19 mouse cellular contexts compared by ENCODE assay signal in the genomic region with DNA sequence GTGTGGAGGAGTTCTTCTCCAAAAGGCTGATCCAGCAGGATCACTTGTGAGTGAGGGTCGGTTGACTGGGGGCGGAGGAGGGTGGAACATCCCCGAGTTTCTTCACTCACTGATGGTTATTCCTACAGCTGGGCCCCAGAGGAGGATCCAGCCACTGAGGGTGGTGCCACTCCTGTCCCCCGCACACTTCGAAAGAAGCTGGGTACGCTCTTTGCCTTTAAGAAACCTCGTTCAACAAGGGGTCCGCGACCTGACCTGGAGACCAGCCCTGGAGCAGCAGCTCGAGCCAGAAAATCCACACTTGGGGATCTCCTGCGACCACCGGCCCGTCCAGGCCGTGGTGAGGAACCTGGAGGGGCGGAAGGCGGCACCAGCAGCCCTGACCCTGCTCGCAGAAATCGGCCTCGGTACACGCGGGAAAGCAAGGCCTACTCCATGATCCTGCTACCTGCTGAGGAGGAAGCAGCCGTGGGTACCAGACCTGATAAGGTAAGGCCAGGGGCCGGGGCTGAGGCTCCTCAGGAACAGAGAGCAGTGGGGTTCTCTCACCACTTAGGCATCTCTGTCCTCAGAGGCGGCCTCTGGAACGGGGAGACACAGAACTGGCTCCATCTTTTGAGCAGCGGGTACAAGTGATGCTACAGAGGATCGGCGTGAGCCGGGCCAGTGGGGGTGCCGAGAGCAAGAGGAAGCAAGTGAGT. TPM values are rescaled to one million over a fixed set of nuclear protein-coding genes. Genes with fewer than 3 reads are reported as not detected.
DNase-seq lines count a peak whose midpoint lies in the region; ATAC-seq and TF ChIP-seq lines count a peak whose summit lies in the region.
"Had no signal": no experiment of that assay in that cellular context is flagged by ENCODE, and none has a peak within 500 bp of the region (broad histone marks: within the 10 kb centered on the region; RNA-seq: fewer than 3 reads in every experiment).

No protein-coding gene starts in this region.

- H3K36me3 ChIP-seq in forebrain, embryonic 13.5 days (ENCODE audit: poor library complexity, severe bottlenecking): peaks cover 41% of the 10 kb centered on the region
- peaks cover 26% of the 10 kb centered on the region for H3K36me3 ChIP-seq in hindbrain, embryonic 16.5 days (ENCODE audit: control insufficient read depth, insufficient read depth, low read length)
- H3K36me3 ChIP-seq in neural tube, embryonic 13.5 days: peaks cover 41% of the 10 kb centered on the region

- peak overlapping the region; percentile 55 for H3K4me3 ChIP-seq in left cerebral cortex, adult 2 months
- H3K4me3 ChIP-seq in forebrain, embryonic 13.5 days: peak overlapping the region; percentile 60
- peak overlapping the region; percentile 60 for H3K4me3 ChIP-seq in hindbrain, embryonic 16.5 days (ENCODE audit: low read length)
- peak overlapping the region; percentile 69 for H3K4me3 ChIP-seq in neural tube, embryonic 13.5 days

- intact Hi-C loops in left cerebral cortex, adult 2 months (cut with DNase I): no loop called here
- intact Hi-C loops in left cerebral cortex, postnatal 36 days (cut with DNase I): no loop called here

- no peaks in the 10 kb centered on the region for H3K27me3 ChIP-seq in forebrain, embryonic 13.5 days
- H3K27me3 ChIP-seq in hindbrain, embryonic 16.5 days (replicated peaks; ENCODE audit: control insufficient read depth, insufficient read depth, low read length): no peaks in the 10 kb centered on the region
- no peaks in the 10 kb centered on the region for H3K27me3 ChIP-seq in neural tube, embryonic 13.5 days

- peak overlapping the region; percentile 79; the same call in 1 of the 2 replicates for H3K9ac ChIP-seq in forebrain, embryonic 13.5 days
- peak overlapping the region; percentile 82 for H3K9ac ChIP-seq in hindbrain, embryonic 16.5 days (ENCODE audit: low read depth, low read length)
- peak overlapping the region; percentile 89 for H3K9ac ChIP-seq in neural tube, embryonic 13.5 days
- H3K9ac ChIP-seq: embryonic facial prominence, embryonic 15.5 days; stomach, embryonic 15.5 days had no signal

- TF ChIP-seq CTCF in left cerebral cortex, adult 2 months (IDR thresholded peaks at IDR 0.05): no peak

- H3K4me2 ChIP-seq in forebrain, embryonic 13.5 days: peak overlapping the region; percentile 89
- peak overlapping the region; percentile 72 for H3K4me2 ChIP-seq in hindbrain, embryonic 16.5 days (ENCODE audit: low read length)
- peak overlapping the region; percentile 82 for H3K4me2 ChIP-seq in neural tube, embryonic 13.5 days

- DNase-seq in left cerebral cortex, adult 2 months (ENCODE audit: extremely low spot score in 1 of 2, low spot score in 2 of 2): no peak
- no peak for DNase-seq in left cerebral cortex, postnatal 36 days (ENCODE audit: low spot score in 2 of 2)
- no peak for DNase-seq in embryo, embryonic 10 days (ENCODE audit: low spot score)
- no peak for DNase-seq in kidney, adult 8-10 months
- DNase-seq: adrenal gland, postnatal 10 days; right cerebral cortex, postnatal 4 days had no signal

- peak overlapping the region; percentile 95 for H3K27ac ChIP-seq in left cerebral cortex, adult 2 months
- H3K27ac ChIP-seq in forebrain, embryonic 13.5 days: no peak overlapping the region
- peak overlapping the region; percentile 85 for H3K27ac ChIP-seq in hindbrain, embryonic 16.5 days (ENCODE audit: low read depth, low read length)
- H3K27ac ChIP-seq in neural tube, embryonic 13.5 days (replicated peaks): peak overlapping the region; percentile 92; the same call in 1 of the 2 replicates
- H3K27ac ChIP-seq: embryonic facial prominence, embryonic 15.5 days; limb, embryonic 10.5 days; macrophage; stomach, embryonic 15.5 days had no signal

- ATAC-seq in forebrain, embryonic 13.5 days: no peak
- ATAC-seq in hindbrain, embryonic 16.5 days: no peak
- no peak for ATAC-seq in neural tube, embryonic 13.5 days (ENCODE audit: low read depth)
- no peak for ATAC-seq in megakaryocyte-erythroid progenitor cell, adult 5-6 weeks (replicated peaks; ENCODE audit: low FRiP score, low TSS enrichment, poor library complexity, severe bottlenecking)
- ATAC-seq: CD4-positive, CD25-positive, alpha-beta regulatory T cell, adult 4 months had no signal

- no peaks in the 10 kb centered on the region; the same call in 1 of the 2 replicates for H3K9me3 ChIP-seq in forebrain, embryonic 13.5 days (replicated peaks)
- H3K9me3 ChIP-seq in hindbrain, embryonic 16.5 days (ENCODE audit: control insufficient read depth, low read length): no peaks in the 10 kb centered on the region
- no peaks in the 10 kb centered on the region for H3K9me3 ChIP-seq in neural tube, embryonic 13.5 days
- H3K9me3 ChIP-seq: embryonic facial prominence, embryonic 15.5 days; limb, embryonic 10.5 days; stomach, embryonic 15.5 days had no signal

- peaks cover 24% of the 10 kb centered on the region for H3K4me1 ChIP-seq in forebrain, embryonic 13.5 days
- peaks cover 18% of the 10 kb centered on the region for H3K4me1 ChIP-seq in hindbrain, embryonic 16.5 days (ENCODE audit: control insufficient read depth, insufficient read depth, low read depth, low read length)
- H3K4me1 ChIP-seq in neural tube, embryonic 13.5 days (replicated peaks): peaks cover 30% of the 10 kb centered on the region

- WGBS in forebrain, embryonic 13.5 days: 81% methylated on average over 30 of the region's 30 CpGs
- 81% methylated on average over 30 of the region's 30 CpGs for WGBS in hindbrain, embryonic 16.5 days
- WGBS in neural tube, embryonic 13.5 days: 85% methylated on average over 30 of the region's 30 CpGs

RNA-seq across cellular contexts. Expression of a gene that starts 5.7 kb away (rescaled TPM):
- 10 to 100 TPM; 51.7 to 56.6 TPM for total RNA-seq in left cerebral cortex, adult 2 months (2021)
- 10 to 100 TPM; 45.8 to 50.6 TPM for total RNA-seq in left cerebral cortex, postnatal 36 days (2021)
- polyA plus RNA-seq in forebrain, embryonic 13.5 days (2015; fragmentation: Nextera tagmentation; extraction: Ambion mirVana): 98.3 and 99.2 TPM in 2 replicates
- 91.7 and 96.4 TPM in 2 replicates for polyA plus RNA-seq in hindbrain, embryonic 16.5 days (2015; fragmentation: Nextera tagmentation; extraction: Ambion mirVana)
- polyA plus RNA-seq in neural tube, embryonic 13.5 days (2015; fragmentation: Nextera tagmentation; extraction: Ambion mirVana): 77.1 and 87.1 TPM in 2 replicates
- total RNA-seq in megakaryocyte-erythroid progenitor cell, adult 5-6 weeks (2014; fragmentation: Nextera tagmentation): 60.3 and 83.6 TPM in 2 replicates
- total RNA-seq in megakaryocyte-erythroid progenitor cell, adult 5-6 weeks (2017): 20.6 and 46.8 TPM in 2 replicates

RNA-seq across cellular contexts. Expression of a gene that starts 5.7 kb away (rescaled TPM):
- 10 to 100 TPM; 43.0 to 47.2 TPM for total RNA-seq in left cerebral cortex, adult 2 months (2021)
- 10 to 100 TPM; 45.5 to 53.6 TPM for total RNA-seq in left cerebral cortex, postnatal 36 days (2021)
- polyA plus RNA-seq in forebrain, embryonic 13.5 days (2015; fragmentation: Nextera tagmentation; extraction: Ambion mirVana): 42.1 and 43.6 TPM in 2 replicates
- polyA plus RNA-seq in hindbrain, embryonic 16.5 days (2015; fragmentation: Nextera tagmentation; extraction: Ambion mirVana): 62.5 and 63.8 TPM in 2 replicates
- polyA plus RNA-seq in neural tube, embryonic 13.5 days (2015; fragmentation: Nextera tagmentation; extraction: Ambion mirVana): 47.7 and 48.0 TPM in 2 replicates
- 9.1 and 16.5 TPM in 2 replicates for total RNA-seq in megakaryocyte-erythroid progenitor cell, adult 5-6 weeks (2014; fragmentation: Nextera tagmentation)
- 2.6 and 13.0 TPM in 2 replicates for total RNA-seq in megakaryocyte-erythroid progenitor cell, adult 5-6 weeks (2017)

RNA-seq across cellular contexts. Expression of a gene that starts 9.2 kb away (rescaled TPM):
- 10 to 100 TPM; 60.4 to 65.0 TPM for total RNA-seq in left cerebral cortex, adult 2 months (2021)
- total RNA-seq in left cerebral cortex, postnatal 36 days (2021): 10 to 100 TPM; 56.3 to 66.3 TPM
- polyA plus RNA-seq in forebrain, embryonic 13.5 days (2015; fragmentation: Nextera tagmentation; extraction: Ambion mirVana): 5.9 and 6.4 TPM in 2 replicates
- 22.0 and 22.1 TPM in 2 replicates for polyA plus RNA-seq in hindbrain, embryonic 16.5 days (2015; fragmentation: Nextera tagmentation; extraction: Ambion mirVana)
- polyA plus RNA-seq in neural tube, embryonic 13.5 days (2015; fragmentation: Nextera tagmentation; extraction: Ambion mirVana): 16.6 and 20.2 TPM in 2 replicates
- total RNA-seq in megakaryocyte-erythroid progenitor cell, adult 5-6 weeks (2014; fragmentation: Nextera tagmentation): 5.7 and 7.1 TPM in 2 replicates
- total RNA-seq in megakaryocyte-erythroid progenitor cell, adult 5-6 weeks (2017): 1.1 and 2.7 TPM in 2 replicates
- polyA plus RNA-seq: macrophage had no signal

RNA-seq across cellular contexts. Expression of a gene that starts 12.2 kb away (rescaled TPM):
- total RNA-seq in left cerebral cortex, adult 2 months (2021): under 1 TPM in 1 of 2 experiments, not detected in 1; 0.29 TPM
- not detected for total RNA-seq in left cerebral cortex, postnatal 36 days (2021)
- polyA plus RNA-seq in forebrain, embryonic 13.5 days (2015; fragmentation: Nextera tagmentation; extraction: Ambion mirVana): 0.19 TPM in 1 of 2 replicates, not detected in the other
- 0.15 and 0.24 TPM in 2 replicates for polyA plus RNA-seq in hindbrain, embryonic 16.5 days (2015; fragmentation: Nextera tagmentation; extraction: Ambion mirVana)
- polyA plus RNA-seq in neural tube, embryonic 13.5 days (2015; fragmentation: Nextera tagmentation; extraction: Ambion mirVana): not detected in 2 replicates
- total RNA-seq in megakaryocyte-erythroid progenitor cell, adult 5-6 weeks (2014; fragmentation: Nextera tagmentation): not detected in 2 replicates
- total RNA-seq in megakaryocyte-erythroid progenitor cell, adult 5-6 weeks (2017): not detected in 2 replicates
- total RNA-seq: adrenal gland, postnatal 10 days; gastrocnemius, adult 18-20 months had no signal
- polyA plus RNA-seq: CD4-positive, CD25-positive, alpha-beta regulatory T cell, adult 4 months; heart, embryonic 12.5 days; intestine, embryonic 14.5 days; limb, embryonic 10.5 days; liver, embryonic 16.5 days; macrophage had no signal

RNA-seq across cellular contexts. Expression of a gene that starts 12.8 kb away (rescaled TPM):
- 10 to 100 TPM in 1 of 2 experiments, 1 to 10 TPM in 1; 9.6 to 10.6 TPM for total RNA-seq in left cerebral cortex, adult 2 months (2021)
- 10 to 100 TPM in 1 of 2 experiments, 1 to 10 TPM in 1; 9.9 to 10.7 TPM for total RNA-seq in left cerebral cortex, postnatal 36 days (2021)
- polyA plus RNA-seq in forebrain, embryonic 13.5 days (2015; fragmentation: Nextera tagmentation; extraction: Ambion mirVana): 27.4 and 29.5 TPM in 2 replicates
- 17.7 and 17.9 TPM in 2 replicates for polyA plus RNA-seq in hindbrain, embryonic 16.5 days (2015; fragmentation: Nextera tagmentation; extraction: Ambion mirVana)
- 10.3 and 11.2 TPM in 2 replicates for polyA plus RNA-seq in neural tube, embryonic 13.5 days (2015; fragmentation: Nextera tagmentation; extraction: Ambion mirVana)
- 15.8 and 25.4 TPM in 2 replicates for total RNA-seq in megakaryocyte-erythroid progenitor cell, adult 5-6 weeks (2014; fragmentation: Nextera tagmentation)
- total RNA-seq in megakaryocyte-erythroid progenitor cell, adult 5-6 weeks (2017): 7.4 and 9.9 TPM in 2 replicates

Comparison
In these comparisons a context has a peak if more than half of its experiments do, and no peak if none do; other contexts are left out.
1. RNA of a gene that starts 9.2 kb away (total RNA-seq): 56.3 to 66.3 TPM in left cerebral cortex, postnatal 36 days and 60.4 to 65.0 TPM in left cerebral cortex, adult 2 months; 1.1 to 7.1 TPM in megakaryocyte-erythroid progenitor cell, adult 5-6 weeks; every median in the first group is over 4 times any median in the second.
2. Peak in every context shown above with its lines, with median percentiles within 50 percentile points of each other: H3K4me3 ChIP-seq, H3K4me2 ChIP-seq and H3K9ac ChIP-seq.